Mouse (Mus musculus) adrenal gland, postnatal 36 days (tissue): ENCODE data around the gene Ppfia4. TPM values are rescaled to one million over a fixed set of nuclear protein-coding genes. Genes with fewer than 3 reads are reported as not detected.
"Not testable (repeated sequence)": the region's sequence is repeated elsewhere in the genome, so short reads cannot be mapped to it uniquely, and the experiment has no call there.

ENCODE experiments used
- DNase-seq, 2 experiments: peaks; one replicate each; pipeline ENCODE4 v3.0.0; 2021; ENCODE audit warnings: mixed read lengths in 1 of 2
- total RNA-seq, 2 experiments: library from RNA; stranded (reverse); gene quantifications; 2 replicates each; pipeline ENCODE4 v1.2.3; 2021

The Ppfia4 gene
- total RNA-seq, 2 experiments from 2014 or later, result 0.60 to 1.1 TPM

- no peak for DNase-seq
Measured at GRCm38 (mm10) chr1:134273493-134274395, 59.0 kb downstream of the Ppfia4 start.

DNA sequence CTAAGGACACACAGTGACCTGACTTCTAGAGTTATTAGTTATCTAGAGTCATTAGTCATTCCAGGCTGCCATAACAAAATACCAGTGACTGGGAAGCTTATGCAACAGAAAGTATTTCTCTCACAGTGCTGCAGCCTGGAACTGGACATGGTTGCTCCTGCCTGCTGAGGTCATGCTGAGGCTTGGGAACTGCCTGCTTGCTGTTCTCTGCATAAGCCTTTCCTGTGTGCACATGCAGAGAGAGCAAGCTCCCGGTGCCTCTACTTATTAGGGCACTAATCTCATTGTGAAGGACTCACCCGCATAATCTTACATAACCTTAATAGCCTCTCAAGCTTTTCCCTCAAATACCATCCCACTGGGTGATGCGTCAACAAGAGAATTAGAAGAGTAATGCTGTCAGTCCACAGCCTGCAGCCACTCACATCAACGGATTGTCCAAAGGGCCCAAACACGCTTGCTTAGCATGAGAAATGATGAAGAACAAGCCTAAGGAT is 59.9 kb downstream of the Ppfia4 start:
- DNase-seq, result peak in 1 of 2 experiments; percentile 15

GRCm38 (mm10) chr1:134270026-134270425 is 62.7 kb downstream of the Ppfia4 start:
- no peak for DNase-seq

DNA sequence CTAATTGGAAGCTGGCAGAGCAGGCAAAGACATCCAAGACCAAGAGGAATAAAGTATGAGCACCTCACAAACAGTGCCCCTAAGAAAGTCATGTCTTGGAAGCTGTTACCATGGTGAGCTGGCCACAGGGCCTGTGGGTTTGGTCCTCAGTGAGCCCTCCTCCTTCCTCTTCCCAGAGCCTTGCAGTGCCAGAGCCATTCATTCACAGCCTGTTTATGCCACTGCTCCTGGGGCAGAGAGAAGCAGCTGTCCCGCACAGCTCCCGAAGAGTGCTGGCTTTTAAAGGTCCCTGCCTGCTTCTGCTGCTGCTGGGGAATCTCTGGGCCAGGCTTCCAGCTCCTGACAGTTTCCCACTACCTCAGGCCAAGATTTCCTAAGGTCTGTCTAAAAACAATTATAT is 66.9 kb downstream of the Ppfia4 start:
- DNase-seq, result no peak

DNA sequence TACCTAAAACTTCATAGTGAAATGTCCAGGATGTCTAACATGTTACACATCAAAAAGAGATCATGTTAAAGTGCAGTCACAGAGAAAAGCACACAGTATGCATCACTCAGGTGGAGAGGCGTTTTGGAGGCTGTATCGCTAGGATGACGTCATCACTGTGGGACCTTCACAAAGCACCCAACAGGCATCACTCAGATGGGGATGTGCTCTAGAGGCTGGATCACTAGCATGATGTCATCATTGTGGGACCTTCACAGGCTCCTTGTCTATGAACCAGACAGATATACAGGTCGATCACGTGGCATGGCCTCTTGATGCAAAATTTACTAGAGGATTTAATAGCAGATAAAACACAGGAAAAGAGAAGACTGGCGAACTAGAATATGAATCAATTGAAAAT is 68.4 kb downstream of the Ppfia4 start:
- no peak for DNase-seq

DNA sequence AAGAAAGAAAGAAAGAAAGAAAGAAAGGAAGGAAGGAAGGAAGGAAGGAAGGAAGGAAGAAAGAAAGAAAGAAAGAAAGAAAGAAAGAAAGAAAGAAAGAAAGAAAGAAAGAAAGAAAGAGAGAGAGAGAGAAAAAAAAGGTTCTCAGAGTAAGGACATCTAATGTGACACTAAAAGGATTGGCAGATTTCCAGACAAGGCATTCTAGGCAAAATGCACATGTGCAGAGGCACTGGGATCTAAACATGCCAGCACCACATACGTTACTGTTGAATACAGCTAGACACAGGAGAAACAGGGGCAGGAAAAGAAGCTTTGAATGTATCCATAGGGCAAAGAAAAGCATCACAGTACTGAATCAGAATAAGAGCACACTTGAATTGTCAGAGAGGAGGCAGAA is 83.0 kb downstream of the Ppfia4 start:
- DNase-seq, result not testable (repeated sequence)

Other genes with a start within 250 kb of the Ppfia4 start
- gene Chit1, start 221.7 kb downstream of the Ppfia4 start, total RNA-seq, result not detected
- 1 to 10 TPM; 1.3 to 1.7 TPM for gene Chil1, start 150.8 kb downstream of the Ppfia4 start, total RNA-seq
- under 1 TPM in 1 of 2 experiments, not detected in 1; 0.13 TPM for gene Mybph, start 139.5 kb downstream of the Ppfia4 start, total RNA-seq
- gene Adora1, start 97.5 kb downstream of the Ppfia4 start, total RNA-seq, result 100 to 1,000 TPM; 110 to 137 TPM
- gene Myog, start 42.9 kb downstream of the Ppfia4 start, total RNA-seq, result not detected
- gene Tmem183a, start 29.1 kb upstream of the Ppfia4 start, total RNA-seq, result 10 to 100 TPM; 49.2 to 52.6 TPM
- gene 4933406M09Rik, start 53.0 kb upstream of the Ppfia4 start, total RNA-seq, result not detected
- gene Cyb5r1, start 72.6 kb upstream of the Ppfia4 start, total RNA-seq, result 10 to 100 TPM; 28.6 to 55.4 TPM
- gene Adipor1, start 82.5 kb upstream of the Ppfia4 start, total RNA-seq, result 100 to 1,000 TPM; 125 to 139 TPM
- gene Klhl12, start 122.6 kb upstream of the Ppfia4 start, total RNA-seq, result 10 to 100 TPM; 21.5 to 22.9 TPM
- 10 to 100 TPM; 27.6 to 37.3 TPM for gene Rabif, start 161.7 kb upstream of the Ppfia4 start, total RNA-seq
- gene Mgat4e, start 216.8 kb upstream of the Ppfia4 start, total RNA-seq, result not detected
- gene Kdm5b, start 227.2 kb upstream of the Ppfia4 start, total RNA-seq, result 10 to 100 TPM; 44.1 to 45.7 TPM